Mouse (Mus musculus): ENCODE results near the gene Havcr1.

Gene Havcr1

DNA sequence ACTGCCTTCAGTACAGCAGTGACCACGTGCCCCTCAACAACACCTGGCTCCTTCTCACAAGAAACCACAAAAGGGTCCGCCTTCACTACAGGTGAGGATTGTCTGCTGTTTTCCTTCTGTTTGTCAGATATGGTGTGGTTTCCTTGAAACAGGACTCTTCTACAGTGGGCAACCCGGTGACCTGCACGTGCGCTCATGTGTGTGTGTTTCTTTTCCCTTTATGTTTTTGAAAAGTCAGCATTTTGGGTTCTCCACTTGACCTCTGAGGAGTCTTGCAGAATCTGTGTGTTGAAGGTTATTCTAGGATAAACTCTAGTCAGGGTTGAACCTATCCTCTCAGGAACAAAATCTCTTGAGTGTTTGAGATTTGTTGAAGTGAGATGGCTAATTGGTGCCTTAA is 82.8 kb downstream of the Havcr1 start:
- DNase-seq (ENCODE audit: extremely low spot score, low read depth, low spot score): no peak

DNA sequence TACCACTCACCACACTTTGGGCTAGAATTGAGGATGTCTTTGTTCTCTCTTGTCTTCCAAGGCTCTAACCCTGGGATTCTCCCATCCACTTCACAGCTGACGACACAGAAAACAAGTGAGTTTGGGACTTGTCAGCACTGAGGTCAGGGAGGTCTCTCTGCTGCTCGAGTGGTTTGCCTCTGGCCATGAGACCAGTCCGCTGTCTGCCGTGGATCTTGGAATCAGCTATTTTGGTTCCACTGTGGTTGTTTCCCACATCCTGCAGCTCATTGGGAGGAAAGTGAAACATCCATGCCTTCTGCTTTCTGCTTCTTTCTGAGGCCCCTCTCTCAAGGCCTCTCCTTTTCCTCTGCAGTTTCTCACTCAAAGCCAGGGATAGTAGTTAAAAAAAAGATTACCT is 85.0 kb downstream of the Havcr1 start:
- DNase-seq (ENCODE audit: extremely low spot score, low read depth, low spot score): no peak

All from hindlimb bud, embryonic 11.5 days (tissue).